Mouse (Mus musculus): ENCODE measurements around the gene Dmrt1. TPM values are rescaled to one million over a fixed set of nuclear protein-coding genes. Genes with fewer than 3 reads are reported as not detected.

The Dmrt1 gene
- total and polyA plus RNA-seq, 3 experiments = 0.30 to 0.50 TPM; not detected in 1

- Histone ChIP-seq H3K27me3 (replicated peaks) (no peaks in the 10 kb centered on the region), H3K4me1 (ENCODE audit: control insufficient read depth in 1 of 2, insufficient read depth in 2 of 2) (no peaks in the 10 kb centered on the region), H3K9ac (ENCODE audit: insufficient read depth, low read depth) (no peak overlapping the region), H3K36me3 (replicated peaks in 1 of 2; ENCODE audit: control insufficient read depth in 1 of 2, insufficient read depth in 1 of 2, low read length in 1 of 2) (no peaks in the 10 kb centered on the region), H3K4me3 (replicated peaks in 1 of 3; ENCODE audit: low read depth in 2 of 3, low read length in 2 of 3, poor library complexity in 1 of 3) (no peak overlapping the region), H3K27ac (ENCODE audit: insufficient read depth, low read depth) (no peak overlapping the region), H3K79me2 (replicated peaks; ENCODE audit: control insufficient read depth, extremely low read depth, insufficient read depth, poor library complexity, severe bottlenecking) (no peaks in the 10 kb centered on the region), H3K4me2 (ENCODE audit: insufficient read depth, low read depth, poor library complexity, severe bottlenecking) (no peak overlapping the region), H3K9me3 (replicated peaks; ENCODE audit: low read length) (peaks cover 4% of the 10 kb centered on the region)
- dilution Hi-C loops (cut with MboI; ENCODE audit: extremely low pct_ligation_motif_present, extremely low pct_unique_long_range_greater_than_20kb, low sequenced_read_pairs) = no loop called here
- in situ Hi-C loops (cut with MboI; ENCODE audit: low pct_ligation_motif_present, low pct_unique_long_range_greater_than_20kb, low sequenced_read_pairs) = no loop called here
- no peak for TF ChIP-seq RAD21 (IDR thresholded peaks at IDR 0.05; ENCODE audit: low read depth, low read length)
- no peak for TF ChIP-seq ETS1 (conservative IDR thresholded peaks at IDR 0.05; ENCODE audit: low read depth, low read length)
- no peak for TF ChIP-seq E2F4 (IDR thresholded peaks at IDR 0.05; ENCODE audit: insufficient replicate concordance, low read depth, low read length)
- no peak for TF ChIP-seq NRF1 (IDR thresholded peaks at IDR 0.05; ENCODE audit: low read depth, low read length)
- TF ChIP-seq HCFC1 (IDR thresholded peaks at IDR 0.05; ENCODE audit: low read depth, low read length) = no peak
- no peak for TF ChIP-seq CHD1 (IDR thresholded peaks at IDR 0.05; ENCODE audit: low read depth, low read length)
- no peak for TF ChIP-seq UBTF (IDR thresholded peaks at IDR 0.05; ENCODE audit: low read depth, low read length)
- no peak for TF ChIP-seq ZNF384 (IDR thresholded peaks at IDR 0.05; ENCODE audit: low read depth, low read length)
- TF ChIP-seq CHD2 (IDR thresholded peaks at IDR 0.05; ENCODE audit: low read length) = no peak
- no peak for TF ChIP-seq USF1 (IDR thresholded peaks at IDR 0.05; ENCODE audit: low read depth, low read length)
- no peak for TF ChIP-seq ELF1 (IDR thresholded peaks at IDR 0.05; ENCODE audit: low read depth, low read length)
- DNase-seq (ENCODE audit: extremely low read depth) = no peak
These were observed 102.8 kb downstream of the Dmrt1 start for GRCm38 (mm10) chr19:25608206-25608580.

- dilution Hi-C loops (cut with MboI; ENCODE audit: extremely low pct_ligation_motif_present, extremely low pct_unique_long_range_greater_than_20kb, low sequenced_read_pairs) (no loop called here), in situ Hi-C loops (cut with MboI; ENCODE audit: low pct_ligation_motif_present, low pct_unique_long_range_greater_than_20kb, low sequenced_read_pairs) (no loop called here)
- no peak for DNase-seq (ENCODE audit: extremely low read depth)
- H3K36me3 ChIP-seq (replicated peaks in 1 of 2; ENCODE audit: control insufficient read depth in 1 of 2, insufficient read depth in 1 of 2, low read length in 1 of 2) = no peaks in the 10 kb centered on the region
- TF ChIP-seq BHLHE40 (IDR thresholded peaks at IDR 0.05; ENCODE audit: low read depth, low read length) (no peak), GABPA (IDR thresholded peaks at IDR 0.05; ENCODE audit: insufficient replicate concordance, low read depth, low read length) (no peak), KAT2A (IDR thresholded peaks at IDR 0.05; ENCODE audit: insufficient replicate concordance, low read length) (no peak), TCF12 (IDR thresholded peaks at IDR 0.05; ENCODE audit: low read depth, low read length) (no peak), MYC (IDR thresholded peaks at IDR 0.05; ENCODE audit: low read depth, low read length) (no peak), MEF2A (IDR thresholded peaks at IDR 0.05; ENCODE audit: borderline replicate concordance, low read depth, low read length) (no peak), POLR2AphosphoS2 (IDR thresholded peaks at IDR 0.05; ENCODE audit: low read depth, low read length) (no peak), POLR2A (IDR thresholded peaks at IDR 0.05; ENCODE audit: low read depth, low read length) (no peak), MAX (IDR thresholded peaks at IDR 0.05; ENCODE audit: low read length) (no peak), MXI1 (IDR thresholded peaks at IDR 0.05; ENCODE audit: low read depth, low read length) (no peak), MAZ (IDR thresholded peaks at IDR 0.05; ENCODE audit: low read depth, low read length) (no peak), HCFC1 (IDR thresholded peaks at IDR 0.05; ENCODE audit: low read depth, low read length) (no peak), EP300 (IDR thresholded peaks at IDR 0.05; ENCODE audit: low read length) (no peak), ZNF384 (IDR thresholded peaks at IDR 0.05; ENCODE audit: low read depth, low read length) (no peak), USF1 (IDR thresholded peaks at IDR 0.05; ENCODE audit: low read depth, low read length) (no peak), ZMIZ1 (IDR thresholded peaks at IDR 0.05; ENCODE audit: low read depth, low read length) (no peak)
- no peak overlapping the region for H3K4me3 ChIP-seq (replicated peaks in 1 of 3; ENCODE audit: low read depth in 2 of 3, low read length in 2 of 3, poor library complexity in 1 of 3)
- H3K4me1 ChIP-seq (ENCODE audit: control insufficient read depth in 1 of 2, insufficient read depth in 2 of 2) = no peaks in the 10 kb centered on the region
- no peaks in the 10 kb centered on the region for H3K27me3 ChIP-seq (replicated peaks)
- no peak overlapping the region for H3K27ac ChIP-seq (ENCODE audit: insufficient read depth, low read depth)
- H3K9ac ChIP-seq (ENCODE audit: insufficient read depth, low read depth) = no peak overlapping the region
- no peaks in the 10 kb centered on the region for H3K79me2 ChIP-seq (replicated peaks; ENCODE audit: control insufficient read depth, extremely low read depth, insufficient read depth, poor library complexity, severe bottlenecking)
- no peak overlapping the region for H3K4me2 ChIP-seq (ENCODE audit: insufficient read depth, low read depth, poor library complexity, severe bottlenecking)
- peaks cover 4% of the 10 kb centered on the region for H3K9me3 ChIP-seq (replicated peaks; ENCODE audit: low read length)
These were observed 103.8 kb downstream of the Dmrt1 start for GRCm38 (mm10) chr19:25608961-25609850.
